Mouse (Mus musculus) myocyte (in vitro differentiated cells): ENCODE results near the gene Mtap. TPM values are rescaled to one million over a fixed set of nuclear protein-coding genes. Genes with fewer than 3 reads are reported as not detected.
A peak's percentile ranks its signal among the peaks of the same experiment; 100 is the strongest.

Source experiments
- H3K27me3 ChIP-seq: one replicate; pipeline ENCODE4 v1.6.1; 2011; ENCODE audit not compliant: control insufficient read depth, insufficient read depth, insufficient read length
- H3K36me3 ChIP-seq: one replicate; pipeline ENCODE4 v1.6.1; 2011; ENCODE audit not compliant: control insufficient read depth, insufficient read depth
- H3K4me2 ChIP-seq: one replicate; pipeline ENCODE4 v1.6.1; 2011; ENCODE audit warnings: low read depth, control low read depth
- H3K4me3 ChIP-seq: one replicate; pipeline ENCODE4 v1.5.1; 2011; ENCODE audit warnings: mild to moderate bottlenecking, control low read depth, moderate library complexity
- H3K79me2 ChIP-seq: one replicate; pipeline ENCODE4 v1.6.1; 2011; ENCODE audit not compliant: control insufficient read depth, insufficient read depth
- H3ac ChIP-seq: one replicate; pipeline ENCODE4 v1.6.1; 2011; ENCODE audit not compliant: control insufficient read depth, insufficient read length
- CEBPB ChIP-seq: IDR thresholded peaks from 2 replicates; pipeline ENCODE4 v1.6.1; 2011; ENCODE audit warnings: mild to moderate bottlenecking, moderate library complexity; ENCODE audit not compliant: poor library complexity, insufficient read depth, severe bottlenecking
- E2F4 ChIP-seq: IDR thresholded peaks from one replicate; pipeline ENCODE4 v1.6.1; 2011; ENCODE audit warnings: mild to moderate bottlenecking, control low read depth, moderate library complexity; ENCODE audit not compliant: insufficient read depth
- MAX ChIP-seq: IDR thresholded peaks from one replicate; pipeline ENCODE4 v1.6.1; 2011; ENCODE audit warnings: low read depth, mild to moderate bottlenecking, control low read depth
- MYOD1 ChIP-seq, 3 experiments: IDR thresholded peaks; one replicate each; pipeline ENCODE4 v1.6.1; 2011; ENCODE audit warnings: control low read depth in 2 of 3, low read depth in 2 of 3, mild to moderate bottlenecking in 2 of 3, moderate library complexity in 1 of 3; ENCODE audit not compliant: insufficient read length in 2 of 3, control insufficient read depth in 1 of 3
- MYOG ChIP-seq, 3 experiments: IDR thresholded peaks; one replicate each; pipeline ENCODE4 v1.6.1; 2011; ENCODE audit warnings: control low read depth in 2 of 3, low read depth in 2 of 3, mild to moderate bottlenecking in 2 of 3; ENCODE audit not compliant: insufficient read length in 2 of 3, control insufficient read depth in 1 of 3, insufficient read depth in 1 of 3
- POLR2A ChIP-seq: IDR thresholded peaks from one replicate; pipeline ENCODE4 v1.6.1; 2011; ENCODE audit warnings: low read depth, mild to moderate bottlenecking, control low read depth, moderate library complexity; ENCODE audit not compliant: insufficient read length
- POLR2AphosphoS2 ChIP-seq: IDR thresholded peaks from one replicate; pipeline ENCODE4 v1.6.1; 2011; ENCODE audit warnings: low read depth, control low read depth; ENCODE audit not compliant: insufficient read length
- REST ChIP-seq: IDR thresholded peaks from one replicate; pipeline ENCODE4 v1.6.1; 2011; ENCODE audit warnings: mild to moderate bottlenecking, control low read depth, moderate library complexity; ENCODE audit not compliant: insufficient read depth, insufficient read length
- SRF ChIP-seq: IDR thresholded peaks from one replicate; pipeline ENCODE4 v1.6.1; 2011; ENCODE audit warnings: low read depth; ENCODE audit not compliant: control insufficient read depth, insufficient read length
- TCF12 ChIP-seq: IDR thresholded peaks from one replicate; pipeline ENCODE4 v1.6.1; 2011; ENCODE audit warnings: mild to moderate bottlenecking, control low read depth; ENCODE audit not compliant: poor library complexity, insufficient read depth, severe bottlenecking
- TCF3 ChIP-seq: IDR thresholded peaks from one replicate; pipeline ENCODE4 v1.6.1; 2011; ENCODE audit warnings: low read depth, control low read depth; ENCODE audit not compliant: insufficient read length
- USF1 ChIP-seq: IDR thresholded peaks from one replicate; pipeline ENCODE4 v1.6.1; 2011; ENCODE audit warnings: low read depth, mild to moderate bottlenecking, control low read depth, moderate library complexity
- polyA plus RNA-seq: library from polyadenylated mRNA; unstranded; fragments of >200 nt; fragmentation: generic; extraction: Trizol; gene quantifications from one replicate; pipeline ENCODE4 v1.2.1, GENCODE M21; 2012; ENCODE audit warnings: missing spikeins

Gene Mtap
- polyA plus RNA-seq, 1 experiment, result 30.0 TPM

GRCm38 (mm10) chr4:89149261-89149660, 12.3 kb downstream of the Mtap start:
- no peak overlapping the region for H3K4me2 ChIP-seq
- no peaks in the 10 kb centered on the region for H3K27me3 ChIP-seq
- no peak overlapping the region for H3ac ChIP-seq
- H3K4me3 ChIP-seq, result no peak overlapping the region
- H3K79me2 ChIP-seq, result peaks cover 80% of the 10 kb centered on the region
- TF ChIP-seq POLR2AphosphoS2 (no peak), MYOG (IDR thresholded peaks at IDR 0.05; ENCODE audit: control insufficient read depth in 1 of 3, insufficient read depth in 1 of 3, insufficient read length in 2 of 3, low read depth in 2 of 3) (no peak), TCF12 (no peak), CEBPB (no peak), USF1 (no peak), REST (no peak), POLR2A (no peak), MYOD1 (IDR thresholded peaks at IDR 0.05; ENCODE audit: control insufficient read depth in 1 of 3, insufficient read length in 2 of 3, low read depth in 2 of 3) (no peak)
- H3K36me3 ChIP-seq, result peaks cover 24% of the 10 kb centered on the region

- H3ac ChIP-seq, result no peak overlapping the region
- H3K27me3 ChIP-seq, result no peaks in the 10 kb centered on the region
- no peak overlapping the region for H3K4me3 ChIP-seq
- TF ChIP-seq POLR2A (no peak), USF1 (no peak), TCF3 (no peak), SRF (no peak), REST (no peak), MYOG (IDR thresholded peaks at IDR 0.05; ENCODE audit: control insufficient read depth in 1 of 3, insufficient read depth in 1 of 3, insufficient read length in 2 of 3, low read depth in 2 of 3) (no peak), POLR2AphosphoS2 (no peak)
- H3K36me3 ChIP-seq, result peaks cover 42% of the 10 kb centered on the region
- no peak overlapping the region for H3K4me2 ChIP-seq
- peaks cover 20% of the 10 kb centered on the region for H3K79me2 ChIP-seq
Measured at GRCm38 (mm10) chr4:89161389-89161788, 24.5 kb downstream of the Mtap start.

DNA sequence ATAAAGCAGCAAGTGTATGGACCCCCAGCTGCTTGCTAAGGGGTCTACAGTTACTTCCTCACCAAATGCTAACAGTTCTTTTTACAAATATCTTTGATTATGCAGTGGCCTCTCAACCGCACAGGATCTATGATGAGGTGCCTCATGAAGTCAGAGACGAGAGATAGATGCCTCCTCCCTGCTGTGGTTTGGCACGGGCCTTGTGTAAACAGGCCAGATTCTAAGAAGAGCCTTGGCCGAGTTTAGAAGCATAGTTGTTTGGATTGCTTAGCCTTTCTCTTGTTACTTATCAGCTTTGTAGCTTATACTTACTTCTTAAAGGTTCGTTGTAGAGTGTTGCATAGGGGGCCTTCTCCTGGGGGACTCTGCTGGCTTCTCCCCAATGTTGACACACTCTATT, 25.6 kb downstream of the Mtap start:
- Histone ChIP-seq H3ac (no peak overlapping the region), H3K27me3 (no peaks in the 10 kb centered on the region), H3K79me2 (peaks cover 20% of the 10 kb centered on the region), H3K4me2 (peak overlapping the region; percentile 48), H3K4me3 (no peak overlapping the region), H3K36me3 (peaks cover 32% of the 10 kb centered on the region)
- TF ChIP-seq MYOG (IDR thresholded peaks at IDR 0.05; ENCODE audit: control insufficient read depth in 1 of 3, insufficient read depth in 1 of 3, insufficient read length in 2 of 3, low read depth in 2 of 3) (no peak), POLR2AphosphoS2 (no peak), E2F4 (no peak), TCF3 (no peak), TCF12 (no peak)

DNA sequence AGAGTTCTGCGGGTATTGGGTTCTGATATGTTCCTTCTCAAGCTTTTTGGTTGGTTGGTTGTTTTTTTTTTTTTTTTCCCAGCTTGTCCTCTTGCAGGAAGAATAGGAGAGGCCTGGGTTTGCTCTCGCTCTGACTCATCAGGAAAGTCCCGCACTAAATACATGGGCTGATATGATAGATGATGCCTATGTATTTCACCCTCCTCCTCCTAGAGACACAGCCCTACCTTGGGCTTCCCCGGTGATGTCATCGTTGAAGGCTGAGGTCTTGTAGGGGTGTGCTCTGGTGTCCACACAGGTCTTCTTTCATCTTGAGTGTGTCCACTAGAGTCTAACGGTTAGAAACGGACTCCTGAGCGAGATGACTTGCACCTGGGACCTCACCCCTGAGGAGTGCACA, 26.7 kb downstream of the Mtap start:
- Histone ChIP-seq H3ac (no peak overlapping the region), H3K79me2 (peaks cover 28% of the 10 kb centered on the region), H3K4me2 (no peak overlapping the region), H3K4me3 (no peak overlapping the region), H3K27me3 (no peaks in the 10 kb centered on the region), H3K36me3 (peaks cover 33% of the 10 kb centered on the region)
- no peak for TF ChIP-seq USF1
- TF ChIP-seq SRF, result no peak
- TF ChIP-seq CEBPB, result no peak

GRCm38 (mm10) chr4:89164681-89165080, 27.8 kb downstream of the Mtap start:
- no peak overlapping the region for H3K4me3 ChIP-seq
- H3ac ChIP-seq, result no peak overlapping the region
- H3K36me3 ChIP-seq, result peaks cover 39% of the 10 kb centered on the region
- H3K27me3 ChIP-seq, result no peaks in the 10 kb centered on the region
- no peak overlapping the region for H3K4me2 ChIP-seq
- TF ChIP-seq REST, result no peak
- no peak for TF ChIP-seq POLR2A
- no peak for TF ChIP-seq POLR2AphosphoS2
- TF ChIP-seq MAX, result no peak
- TF ChIP-seq SRF, result no peak
- TF ChIP-seq MYOD1 (IDR thresholded peaks at IDR 0.05; ENCODE audit: control insufficient read depth in 1 of 3, insufficient read length in 2 of 3, low read depth in 2 of 3), result no peak
- no peak for TF ChIP-seq MYOG (IDR thresholded peaks at IDR 0.05; ENCODE audit: control insufficient read depth in 1 of 3, insufficient read depth in 1 of 3, insufficient read length in 2 of 3, low read depth in 2 of 3)
- no peak for TF ChIP-seq E2F4
- no peak for TF ChIP-seq USF1
- TF ChIP-seq TCF12, result no peak
- H3K79me2 ChIP-seq, result peaks cover 28% of the 10 kb centered on the region
